Mouse (Mus musculus) cerebellum, adult 2 months (tissue): ENCODE data around the gene Zscan2.

Source experiments
- CTCF ChIP-seq: fragments of 200-500 bp; IDR thresholded peaks from 2 replicates; pipeline ENCODE4 v1.5.1; 2011; ENCODE audit warnings: low read depth, mild to moderate bottlenecking, control low read depth, low read length, moderate library complexity, borderline replicate concordance; ENCODE audit not compliant: insufficient read depth
- POLR2A ChIP-seq: fragments of 200-500 bp; IDR thresholded peaks from 2 replicates; pipeline ENCODE4 v1.6.1; 2011; ENCODE audit warnings: low read length, control low read depth, borderline replicate concordance; ENCODE audit not compliant: insufficient read depth

GRCm38 (mm10) chr7:80816641-80817040, 44.1 kb upstream of the Zscan2 start:
- TF ChIP-seq POLR2A: no peak
- TF ChIP-seq CTCF: no peak
